Mouse (Mus musculus) liver, postnatal 0 days (tissue): ENCODE results near the gene C2.

ENCODE experiments used
- CTCF ChIP-seq: sonication (generic); IDR thresholded peaks from 2 replicates; pipeline ENCODE4 v1.5.1; 2016; ENCODE audit warnings: antibody characterized with exemption, low read depth
- EP300 ChIP-seq: IDR thresholded peaks from 2 replicates; pipeline ENCODE4 v1.6.1; 2016; ENCODE audit warnings: antibody characterized with exemption, low read depth, mild to moderate bottlenecking

DNA sequence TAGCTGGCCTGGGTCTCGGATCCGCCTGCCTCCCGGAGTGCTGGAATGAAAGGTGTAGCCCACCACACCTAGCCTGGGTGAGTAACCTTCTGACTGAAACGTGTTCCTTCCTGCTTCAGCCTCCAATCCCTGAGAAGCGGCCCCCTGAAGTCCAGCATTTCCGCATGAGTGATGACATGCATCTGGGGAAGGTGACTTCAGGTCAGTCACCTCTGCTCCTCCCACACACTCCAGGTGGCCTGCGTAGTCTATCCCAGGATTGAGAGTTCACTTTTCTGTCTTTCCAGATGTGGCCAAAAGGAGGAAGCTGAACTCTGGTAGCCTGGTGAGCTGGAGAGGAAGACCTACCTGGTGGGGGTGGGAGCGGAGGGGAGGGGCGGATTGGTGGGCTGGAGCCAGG, 4.8 kb upstream of the C2 start:
- TF ChIP-seq EP300, result no peak
- no peak for TF ChIP-seq CTCF
